Mouse (Mus musculus): ENCODE measurements at regions not wholly inside any gene's neighbourhood (a gene's known extent, or its start where the extent isn't known, plus 50 kb on each side); places are given as distances from the start of the nearest gene placed in this dataset.

GRCm38 (mm10) chr3:38201861-38202656 lies 282.6 kb downstream of the Ankrd50 start:
- peak; percentile 77 for TF ChIP-seq CTCF (IDR thresholded peaks at IDR 0.05; ENCODE audit: low read depth)
- peak; percentile 24; the same call in 1 of the 2 replicates for TF ChIP-seq EP300 (IDR thresholded peaks at IDR 0.05; ENCODE audit: low read depth)
